Mouse (Mus musculus) B cell, adult 67 days (primary cell): ENCODE measurements around the gene Ifi47. TPM values are rescaled to one million over a fixed set of nuclear protein-coding genes. Genes with fewer than 3 reads are reported as not detected.

ENCODE experiments used
- total RNA-seq, 2 experiments: library from RNA; stranded (reverse); gene quantifications; 4 replicates each; pipeline ENCODE4 v1.2.4; 2023

The Ifi47 gene
- 10 to 100 TPM; 37.3 to 48.6 TPM for total RNA-seq

GRCm38 (mm10) chr11:49076001-49076757 is at the start of gene Ifi47:
Gene Ifi47 (plus strand): TSS chr11:49076587.

DNA sequence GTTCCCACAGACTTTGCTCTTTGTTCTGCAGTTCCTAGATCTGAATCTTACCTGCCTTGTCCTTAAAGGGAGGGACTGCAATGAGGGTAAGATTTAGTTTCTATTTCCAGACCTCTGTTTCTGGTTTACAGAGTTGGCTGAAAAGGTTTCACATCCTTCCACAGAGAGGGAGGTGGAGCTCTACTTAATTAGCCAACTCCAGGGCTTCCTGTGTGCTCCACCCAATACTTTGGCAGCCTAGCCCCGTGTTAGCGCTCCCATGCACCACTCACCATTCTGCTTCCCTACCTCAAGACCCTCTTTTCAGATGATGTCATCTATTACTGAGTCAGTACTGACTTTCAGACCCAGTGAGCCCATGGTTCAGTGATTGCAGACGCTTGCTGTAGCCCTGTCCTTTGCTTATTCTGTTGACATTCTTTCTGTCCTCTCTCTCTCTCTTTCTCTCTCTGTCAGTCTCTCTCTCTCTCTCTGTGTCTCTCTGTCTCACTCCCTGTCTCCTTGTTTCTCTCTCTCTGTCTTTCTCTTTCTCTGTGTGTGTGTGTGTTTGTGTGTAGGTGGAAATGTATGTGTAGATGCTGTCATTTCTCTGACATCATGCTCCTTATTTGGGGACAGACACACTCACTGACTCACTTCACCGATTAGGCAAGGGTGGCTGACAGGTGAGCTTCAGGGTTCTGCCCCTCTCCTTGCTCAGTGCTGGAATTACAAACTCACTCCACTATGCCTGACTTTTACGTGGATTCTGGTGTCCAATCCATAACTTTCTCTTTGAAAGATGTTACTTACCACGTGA is 25.1 kb upstream of the Ifi47 start, which contains the start of gene 9930111J21Rik2:
9930111J21Rik2 (minus strand) TSS at position 150 of the 799 bp plus-strand sequence.

DNA sequence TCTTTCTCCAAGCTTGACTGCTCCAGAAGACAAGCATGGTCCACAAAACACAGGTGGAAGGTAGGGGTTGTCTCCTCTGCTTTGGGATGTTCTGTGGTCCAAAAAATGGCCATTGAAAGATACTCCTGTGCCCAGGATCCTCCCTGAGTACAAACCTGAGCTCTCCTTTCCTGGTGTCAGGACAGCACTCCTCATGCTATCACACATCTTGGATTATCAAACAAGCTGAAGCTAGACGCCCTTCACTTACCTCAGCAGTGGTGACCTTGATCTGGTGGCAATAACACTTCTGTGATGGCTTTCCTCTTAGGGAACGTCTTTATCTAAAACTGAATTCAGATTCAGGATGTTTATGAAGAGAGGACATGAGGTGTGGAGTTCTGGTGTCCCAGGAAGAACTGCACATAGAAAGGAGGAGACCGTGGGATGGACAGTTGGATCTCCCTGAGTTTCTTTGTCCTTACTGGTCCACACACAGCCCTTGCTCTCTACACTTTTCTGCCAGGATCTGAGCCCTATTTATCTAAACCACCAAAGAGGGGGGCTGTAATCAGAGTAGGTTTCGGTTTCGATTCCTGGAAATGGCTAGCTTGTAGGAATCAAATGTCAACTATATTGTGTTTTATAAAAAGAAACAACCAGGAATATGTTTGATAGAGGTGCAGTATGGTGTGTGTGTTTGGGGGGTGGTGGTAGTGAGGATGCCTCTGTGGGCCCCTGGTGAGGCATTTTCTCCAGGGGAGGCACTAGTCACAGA is 12.5 kb upstream of the Ifi47 start, which contains the start of gene Tgtp2:
Tgtp2 (minus strand) TSS at position 494 of the 757 bp plus-strand sequence.

DNA sequence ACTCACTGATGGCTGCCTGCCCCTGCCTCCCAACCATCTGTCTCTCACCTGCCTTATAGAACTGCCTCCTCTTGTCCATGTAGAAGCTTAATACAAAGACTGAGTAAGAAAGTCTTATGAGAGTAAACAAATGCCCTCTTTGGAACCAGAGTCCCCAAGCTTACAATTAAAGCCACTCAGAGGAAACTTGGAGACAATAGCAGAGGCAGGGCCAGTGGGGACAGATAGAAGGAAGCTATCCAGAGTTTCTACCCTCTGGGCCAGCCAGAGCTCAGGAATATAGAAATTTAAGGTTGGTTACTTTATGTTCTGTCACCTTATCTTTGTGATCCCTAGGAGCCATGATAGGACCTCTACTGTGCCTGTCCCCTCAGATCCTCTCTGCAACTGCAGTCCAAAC is 38.4 kb downstream of the Ifi47 start, which contains the start of gene Olfr1396:
Olfr1396 (minus strand) TSS at position 101 of the 400 bp plus-strand sequence.

DNA sequence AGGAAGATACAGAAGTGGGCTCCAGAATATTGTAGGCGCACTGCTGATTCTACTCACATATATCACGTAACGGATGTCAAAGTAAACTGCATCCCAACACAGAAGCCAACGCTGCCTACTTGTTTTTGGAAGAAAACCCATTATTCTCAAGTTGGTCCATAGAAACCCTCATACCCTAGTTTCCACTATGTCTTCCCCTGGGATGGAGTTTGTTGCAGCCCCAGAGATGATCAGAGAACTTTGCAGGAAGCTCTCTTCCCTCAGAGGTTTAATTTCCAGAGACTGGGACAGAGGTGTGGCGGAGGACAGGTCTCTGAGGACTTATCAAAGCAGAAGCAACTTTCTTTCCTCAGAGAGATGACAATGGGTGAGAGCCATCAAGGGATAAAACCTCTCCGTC is 65.6 kb downstream of the Ifi47 start, which contains the start of gene Olfr1395:
Olfr1395 (plus strand) TSS at position 301 of the 400 bp plus-strand sequence.

Other genes with a start within 250 kb of the Ifi47 start
- gene Gm12184, start 249.9 kb upstream of the Ifi47 start, total RNA-seq, result under 1 TPM; 0.52 to 0.59 TPM
- 10 to 100 TPM; 35.3 to 54.8 TPM for gene Irgm1, start 204.9 kb upstream of the Ifi47 start, total RNA-seq
- 10 to 100 TPM in 1 of 2 experiments, 1 to 10 TPM in 1; 7.4 to 14.1 TPM for gene Gm5431, start 174.4 kb upstream of the Ifi47 start, total RNA-seq
- 10 to 100 TPM; 59.4 to 62.0 TPM for gene Psme2b, start 130.4 kb upstream of the Ifi47 start, total RNA-seq
- gene Olfr56, start 97.7 kb upstream of the Ifi47 start, total RNA-seq, result under 1 TPM; 0.68 to 0.70 TPM
- gene 9930111J21Rik1, start 97.2 kb upstream of the Ifi47 start, total RNA-seq, result 100 to 1,000 TPM; 102 to 112 TPM
- 1 to 10 TPM; 1.9 to 2.8 TPM for gene Gm12185, start 84.4 kb upstream of the Ifi47 start, total RNA-seq
- gene Tgtp1, start 82.4 kb upstream of the Ifi47 start, total RNA-seq, result 1 to 10 TPM; 2.2 to 4.3 TPM
- 100 to 1,000 TPM; 132 to 158 TPM for gene 9930111J21Rik2, start 25.3 kb upstream of the Ifi47 start, total RNA-seq
- 1 to 10 TPM; 3.6 to 5.1 TPM for gene Tgtp2, start 12.4 kb upstream of the Ifi47 start, total RNA-seq
- gene Olfr1396, start 38.3 kb downstream of the Ifi47 start, total RNA-seq, result not detected
- gene Olfr1395, start 65.7 kb downstream of the Ifi47 start, total RNA-seq, result not detected
- not detected for gene Olfr1394, start 77.8 kb downstream of the Ifi47 start, total RNA-seq
- not detected for gene Btnl9, start 110.6 kb downstream of the Ifi47 start, total RNA-seq
- 100 to 1,000 TPM; 127 to 140 TPM for gene Zfp62, start 126.7 kb downstream of the Ifi47 start, total RNA-seq
- 100 to 1,000 TPM; 206 to 251 TPM for gene Mgat1, start 167.6 kb downstream of the Ifi47 start, total RNA-seq
- gene Olfr1393, start 201.7 kb downstream of the Ifi47 start, total RNA-seq, result 1 to 10 TPM; 1.2 to 1.5 TPM
- gene Olfr1392, start 208.7 kb downstream of the Ifi47 start, total RNA-seq, result under 1 TPM; 0.21 to 0.52 TPM
- gene Olfr10, start 228.2 kb downstream of the Ifi47 start, total RNA-seq, result not detected
- gene Olfr1391, start 246.2 kb downstream of the Ifi47 start, total RNA-seq, result not detected